Mouse (Mus musculus) left cerebral cortex, postnatal 25 days (tissue): ENCODE measurements at regions not wholly inside any gene's neighbourhood (a gene's known extent, or its start where the extent isn't known, plus 50 kb on each side); places are given as distances from the start of the nearest gene placed in this dataset.
"Not testable (repeated sequence)": the region's sequence is repeated elsewhere in the genome, so short reads cannot be mapped to it uniquely, and the experiment has no call there.

Source experiments
- DNase-seq, 2 experiments: peaks; one replicate each; pipeline ENCODE4 v3.0.0; 2022; ENCODE audit warnings: low spot score in 2 of 2, mixed read lengths in 1 of 2
- intact Hi-C: fragments of 180-260 bp; cut with DNase I; formaldehyde crosslinking; loops from one replicate; pipeline ENCODE4 v1.15.1; 2025

DNA sequence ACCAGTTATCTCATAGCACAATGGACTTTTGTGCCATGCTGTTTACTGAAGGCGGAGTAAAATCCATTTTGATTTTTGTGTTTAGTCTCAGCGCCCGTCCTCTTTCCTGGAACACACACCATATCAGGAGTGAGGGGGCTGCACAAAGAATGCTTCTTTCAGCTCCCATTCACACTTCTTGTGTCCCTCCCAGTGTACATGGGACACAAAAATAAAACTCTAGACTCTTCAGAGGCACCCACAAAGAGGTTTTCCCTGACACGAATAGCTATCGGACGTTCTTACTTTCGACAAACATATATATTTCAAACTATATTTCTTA lies 347.9 kb upstream of the Pou3f2 start:
- intact Hi-C loops: no loop called here
- DNase-seq: peak in 1 of 2 experiments; percentile 3

DNA sequence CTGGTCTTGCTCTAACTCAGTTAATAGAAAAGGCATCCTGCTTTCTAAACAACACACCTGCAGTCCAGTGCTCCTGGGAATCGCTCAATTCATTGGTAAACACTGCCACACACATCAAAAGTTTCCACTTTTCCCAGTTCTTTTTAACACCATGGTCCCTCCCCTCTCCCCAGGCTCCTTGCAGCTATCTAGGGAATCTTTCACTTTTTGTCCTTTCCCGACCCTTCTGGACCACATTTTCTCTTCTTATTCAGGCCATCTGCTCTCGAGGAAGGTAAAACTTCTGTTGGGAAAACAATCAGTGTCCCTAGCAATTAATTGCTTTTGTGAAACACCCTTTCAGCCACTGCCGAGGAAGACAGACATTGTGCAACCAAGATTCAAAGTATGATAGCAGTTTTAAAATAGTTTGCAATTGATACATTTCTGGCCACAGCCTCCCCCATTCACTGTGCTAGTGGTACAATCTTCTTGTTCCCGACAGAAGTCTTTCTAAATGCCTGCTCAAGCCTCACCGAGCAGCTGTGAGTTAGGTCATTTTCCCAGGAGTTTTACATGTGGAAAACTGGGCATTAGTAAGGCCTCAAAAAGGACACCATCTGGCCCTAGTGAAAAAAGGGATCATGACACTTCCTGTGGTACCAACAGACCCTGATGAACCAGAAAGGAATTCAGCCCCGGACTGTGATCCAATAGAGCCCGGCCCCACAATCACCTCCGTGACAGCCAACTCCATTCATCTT lies 347.4 kb upstream of the Pou3f2 start:
- DNase-seq: no peak
- intact Hi-C loops: no loop called here

GRCm38 (mm10) chr4:22833851-22834440 lies 345.8 kb upstream of the Pou3f2 start:
- intact Hi-C loops: no loop called here
- no peak for DNase-seq

DNA sequence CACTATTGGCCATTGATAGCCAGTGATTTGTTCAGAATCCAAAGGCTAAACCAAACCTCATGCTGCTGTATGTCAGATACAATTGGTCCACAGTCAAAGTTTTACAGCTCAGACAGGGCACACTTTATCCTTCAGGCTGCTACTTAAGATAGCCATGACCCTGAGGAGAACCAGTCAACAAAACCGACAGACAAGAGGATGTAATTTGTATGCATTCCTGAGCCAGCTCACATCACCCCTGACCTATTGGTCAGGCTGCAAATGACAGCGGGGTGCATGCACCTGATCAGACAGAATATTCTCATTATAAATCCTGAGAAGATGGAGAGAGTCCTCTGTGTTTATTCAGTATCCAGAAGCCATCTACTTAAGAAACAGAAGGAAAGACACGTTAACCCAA lies 315.5 kb upstream of the Pou3f2 start:
- DNase-seq: no peak
- intact Hi-C loops: no loop called here

DNA sequence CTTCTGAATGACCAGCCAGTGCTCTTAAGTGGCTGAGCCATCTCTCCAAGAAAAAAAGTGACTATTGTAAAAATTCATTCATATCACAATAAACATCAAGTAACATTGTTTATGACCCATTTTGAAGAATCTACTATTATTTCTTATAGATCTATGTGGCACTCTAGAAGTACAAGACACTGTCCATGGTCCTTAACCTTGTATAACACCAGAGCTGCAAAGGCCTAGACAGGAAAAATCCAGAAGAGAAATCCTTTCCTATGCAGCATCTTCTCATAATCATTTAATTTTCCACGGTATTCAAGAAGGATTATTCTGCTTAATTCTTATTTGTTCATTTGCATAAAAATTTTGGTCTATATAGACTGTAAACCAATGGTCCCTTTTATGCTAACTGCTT lies 304.7 kb upstream of the Pou3f2 start:
- intact Hi-C loops: no loop called here
- DNase-seq: no peak

GRCm38 (mm10) chr4:22787866-22788265 lies 299.7 kb upstream of the Pou3f2 start:
- intact Hi-C loops: no loop called here
- DNase-seq: no peak

DNA sequence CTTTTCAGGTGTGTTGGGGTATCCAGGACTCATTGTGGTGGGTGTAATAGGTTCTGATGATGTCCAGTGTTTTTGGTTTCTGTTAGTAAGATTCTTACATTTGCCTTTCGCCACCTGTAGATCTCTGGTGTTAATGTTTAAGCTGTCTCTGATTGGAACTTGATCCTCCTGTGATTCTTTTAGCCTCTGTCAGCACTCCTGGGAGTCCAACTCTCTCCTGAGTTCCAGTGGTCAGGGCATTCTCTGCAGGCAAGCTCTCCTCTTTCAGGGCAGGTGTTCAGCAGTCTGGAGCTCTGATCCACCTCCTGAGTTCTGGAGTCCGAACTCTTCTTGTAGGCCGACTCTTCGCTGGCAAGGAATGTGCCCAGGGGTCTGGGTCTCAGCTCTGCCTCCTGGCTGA lies 274.9 kb upstream of the Pou3f2 start:
- DNase-seq, intact Hi-C loops: not testable (repeated sequence)
